Mouse (Mus musculus): ENCODE results near the gene Gm16429. TPM values are rescaled to one million over a fixed set of nuclear protein-coding genes. Genes with fewer than 3 reads are reported as not detected.
"Not testable (repeated sequence)": the region's sequence is repeated elsewhere in the genome, so short reads cannot be mapped to it uniquely, and the experiment has no call there.

Gene Gm16429
- not detected for total RNA-seq (2021)
- long read RNA-seq, experiment 1: 0 reads
- long read RNA-seq, experiment 2: 0 reads

DNA sequence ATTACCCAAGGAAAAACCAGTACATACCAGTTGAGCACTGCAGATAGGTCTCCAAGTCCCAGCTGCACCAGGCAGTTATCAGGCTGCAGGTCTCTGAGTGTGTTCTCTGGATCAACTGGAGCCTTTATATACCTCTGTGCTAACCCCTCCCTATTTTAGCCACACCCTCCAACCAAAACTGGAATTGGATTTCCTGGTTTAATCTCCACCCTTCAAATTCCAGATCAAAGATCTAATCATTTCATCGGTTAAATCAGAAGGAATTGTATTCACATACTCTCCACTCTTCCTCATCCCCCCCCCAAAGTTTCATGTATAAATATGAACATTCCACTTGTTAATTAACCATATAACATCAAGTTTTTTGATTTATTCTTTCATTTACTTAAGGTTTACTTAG is at the start of gene Gm16429:
TSS of gene Gm16429 (minus strand) at position 101 of the 400 bp plus-strand sequence.
- not testable (repeated sequence) for DNase-seq (ENCODE audit: low spot score in 2 of 2)

Other genes with a start within 250 kb of the Gm16429 start
- gene Gm7792, start 85.3 kb downstream of the Gm16429 start, total RNA-seq (2021): not detected
- gene BC061212, start 141.5 kb upstream of the Gm16429 start, total RNA-seq (2021): not detected
- not detected for gene Gm6351, start 147.3 kb upstream of the Gm16429 start, total RNA-seq (2021)

All from left cerebral cortex, adult 18-20 months (tissue).